In genomic region chr7:116131390-116131789, GRCm38 (mm10) we compare ENCODE assay signal across 10 mouse cellular contexts. TPM values are rescaled to one million over a fixed set of nuclear protein-coding genes. Genes with fewer than 3 reads are reported as not detected.
DNase-seq lines count a peak whose midpoint lies in the region; ATAC-seq and TF ChIP-seq lines count a peak whose summit lies in the region.
"Had no signal": no experiment of that assay in that cellular context is flagged by ENCODE, and none has a peak within 500 bp of the region (broad histone marks: within the 10 kb centered on the region; RNA-seq: fewer than 3 reads in every experiment).

No protein-coding gene starts in this region.

- ATAC-seq in frontal cortex, adult (ENCODE audit: low TSS enrichment), result peak; percentile 45
- no peak for ATAC-seq in hindbrain, postnatal 0 days

- 14% methylated on average over 4 of the region's 4 CpGs for WGBS in hindbrain, postnatal 0 days

- H3K36me3 ChIP-seq in hindbrain, postnatal 0 days (ENCODE audit: insufficient read depth, low read length), result no peaks in the 10 kb centered on the region

- TF ChIP-seq CTCF in hindbrain, postnatal 0 days (IDR thresholded peaks at IDR 0.05; ENCODE audit: low read depth), result peak; percentile 63

- no peak overlapping the region for H3K4me3 ChIP-seq in hindbrain, postnatal 0 days (ENCODE audit: low read length)
- H3K4me3 ChIP-seq: erythroblast, embryonic 14.5 days had no signal

- peaks cover 4% of the 10 kb centered on the region; the same call in 1 of the 2 replicates for H3K4me1 ChIP-seq in hindbrain, postnatal 0 days (ENCODE audit: insufficient read depth, low read length)

- H3K9me3 ChIP-seq in hindbrain, postnatal 0 days (ENCODE audit: low read length), result no peaks in the 10 kb centered on the region

- DNase-seq in frontal cortex, postnatal 25 days (ENCODE audit: low spot score in 2 of 2), result no peak
- DNase-seq in right cerebral cortex, adult 2 months (ENCODE audit: low spot score in 2 of 2), result peak; percentile 20 to 30
- DNase-seq in right cerebral cortex, postnatal 36 days (ENCODE audit: low spot score in 2 of 2), result no peak
- peak; percentile 78 for DNase-seq in hindbrain, postnatal 0 days (ENCODE audit: low spot score)
- no peak for DNase-seq in ovary, postnatal 36 days (ENCODE audit: low spot score)
- DNase-seq in ovary, adult 18-20 months (ENCODE audit: low spot score), result no peak
- no peak for DNase-seq in thymus, postnatal 10 days (ENCODE audit: low spot score in 2 of 2)

- no peak overlapping the region for H3K9ac ChIP-seq in hindbrain, postnatal 0 days (replicated peaks; ENCODE audit: low read length)

- peak overlapping the region; percentile 48; the same call in 1 of the 2 replicates for H3K27ac ChIP-seq in hindbrain, postnatal 0 days
- H3K27ac ChIP-seq: macrophage had no signal

- no peaks in the 10 kb centered on the region for H3K27me3 ChIP-seq in hindbrain, postnatal 0 days (ENCODE audit: insufficient read depth, low read length)

- H3K4me2 ChIP-seq in hindbrain, postnatal 0 days (ENCODE audit: low read depth, low read length), result no peak overlapping the region

RNA-seq across cellular contexts. Expression of gene Gm4353, which starts 47.0 kb away (rescaled TPM):
- 0.14 and 1.3 TPM in 2 replicates for total RNA-seq in hindbrain, postnatal 0 days (2014; rRNA removed)
- 0.63 and 0.79 TPM in 2 replicates for polyA plus RNA-seq in hindbrain, postnatal 0 days (2015; fragmentation: Nextera tagmentation; extraction: Ambion mirVana)

Comparison
In these comparisons a context has a peak if more than half of its experiments do, and no peak if none do; other contexts are left out.
1. DNase-seq: peak in right cerebral cortex, adult 2 months (2 of 2) and hindbrain, postnatal 0 days (single experiment); none in frontal cortex, postnatal 25 days (0 of 2), right cerebral cortex, postnatal 36 days (0 of 2), ovary, postnatal 36 days (single experiment), ovary, adult 18-20 months (single experiment) and thymus, postnatal 10 days (0 of 2).